Mouse (Mus musculus): Measurements from ENCODE around the gene Cmip.

Gene Cmip

GRCm38 (mm10) chr8:117326735-117327134 is 69.9 kb downstream of the Cmip start:
- no peak for DNase-seq (ENCODE audit: low spot score)

GRCm38 (mm10) chr8:117327385-117327837 is 70.5 kb downstream of the Cmip start:
- no peak for DNase-seq (ENCODE audit: low spot score)

- peak; percentile 17 for DNase-seq (ENCODE audit: low spot score)
These were observed 71.9 kb downstream of the Cmip start for GRCm38 (mm10) chr8:117328758-117329157.

- DNase-seq (ENCODE audit: low spot score): no peak
These were observed 72.3 kb downstream of the Cmip start for GRCm38 (mm10) chr8:117329167-117329566.

GRCm38 (mm10) chr8:117329903-117330302 is 73.0 kb downstream of the Cmip start:
- DNase-seq (ENCODE audit: low spot score): no peak

GRCm38 (mm10) chr8:117332229-117333010 is 75.6 kb downstream of the Cmip start:
- no peak for DNase-seq (ENCODE audit: low spot score)

GRCm38 (mm10) chr8:117333619-117334018 is 76.8 kb downstream of the Cmip start:
- DNase-seq (ENCODE audit: low spot score): no peak

- no peak for DNase-seq (ENCODE audit: low spot score)
These were observed 77.3 kb downstream of the Cmip start for GRCm38 (mm10) chr8:117334058-117334747.

- no peak for DNase-seq (ENCODE audit: low spot score)
These were observed 78.0 kb downstream of the Cmip start for GRCm38 (mm10) chr8:117334748-117335393.

- no peak for DNase-seq (ENCODE audit: low spot score)
These were observed 78.6 kb downstream of the Cmip start for GRCm38 (mm10) chr8:117335423-117335822.

- no peak for DNase-seq (ENCODE audit: low spot score)
These were observed 80.3 kb downstream of the Cmip start for GRCm38 (mm10) chr8:117337188-117337587.

- DNase-seq (ENCODE audit: low spot score): no peak
These were observed 81.8 kb downstream of the Cmip start for GRCm38 (mm10) chr8:117338678-117339077.

GRCm38 (mm10) chr8:117339296-117339957 is 82.6 kb downstream of the Cmip start:
- no peak for DNase-seq (ENCODE audit: low spot score)

GRCm38 (mm10) chr8:117339958-117340651 is 83.2 kb downstream of the Cmip start:
- DNase-seq (ENCODE audit: low spot score): no peak

- DNase-seq (ENCODE audit: low spot score): no peak
These were observed 83.9 kb downstream of the Cmip start for GRCm38 (mm10) chr8:117340800-117341199.

- DNase-seq (ENCODE audit: low spot score): no peak
These were observed 86.0 kb downstream of the Cmip start for GRCm38 (mm10) chr8:117342735-117343385.

- DNase-seq (ENCODE audit: low spot score): no peak
These were observed 86.6 kb downstream of the Cmip start for GRCm38 (mm10) chr8:117343484-117343883.

GRCm38 (mm10) chr8:117344899-117345298 is 88.0 kb downstream of the Cmip start:
- DNase-seq (ENCODE audit: low spot score): no peak

GRCm38 (mm10) chr8:117345376-117345775 is 88.5 kb downstream of the Cmip start:
- DNase-seq (ENCODE audit: low spot score): no peak

- DNase-seq (ENCODE audit: low spot score): no peak
These were observed 90.7 kb downstream of the Cmip start for GRCm38 (mm10) chr8:117347556-117347955.

Data from MN1 (cell line).